Mouse (Mus musculus) cerebellum, adult 8-10 months (tissue): ENCODE measurements around the gene Cdx2.

Experiments used
- DNase-seq: peaks from one replicate; pipeline ENCODE4 v3.0.0; 2022

Gene Cdx2

DNA sequence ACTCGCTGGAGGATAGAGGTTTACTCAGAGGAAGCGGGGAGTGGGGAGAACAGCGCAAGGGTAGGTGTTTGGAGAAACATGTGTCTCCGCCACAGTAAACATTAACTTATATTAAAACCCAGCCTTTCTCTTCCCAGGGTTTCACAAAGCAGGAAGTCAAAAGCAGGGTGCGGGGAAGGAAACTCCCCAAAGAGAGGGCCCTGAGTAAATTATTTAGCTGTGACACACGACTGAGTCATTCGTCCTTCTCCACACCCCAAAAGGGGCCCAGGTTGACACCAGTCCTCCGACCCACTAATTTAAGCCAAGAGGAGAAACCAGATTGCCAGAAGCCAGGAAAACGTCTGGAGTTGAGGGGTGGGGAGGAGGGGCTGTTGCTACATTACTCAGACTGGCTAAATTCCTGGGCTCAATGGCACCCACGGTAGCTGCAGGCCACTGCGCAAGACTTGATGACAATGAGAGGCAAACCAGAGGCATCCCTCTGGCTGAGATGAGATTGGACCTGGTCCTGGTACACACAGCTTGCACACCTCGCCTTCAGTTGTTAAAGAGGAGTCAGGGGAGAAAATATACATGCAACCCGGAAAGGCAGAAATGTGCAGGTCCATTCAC, 14.5 kb downstream of the Cdx2 start:
- no peak for DNase-seq

GRCm38 (mm10) chr5:147291764-147292505, 15.1 kb downstream of the Cdx2 start:
- no peak for DNase-seq

DNA sequence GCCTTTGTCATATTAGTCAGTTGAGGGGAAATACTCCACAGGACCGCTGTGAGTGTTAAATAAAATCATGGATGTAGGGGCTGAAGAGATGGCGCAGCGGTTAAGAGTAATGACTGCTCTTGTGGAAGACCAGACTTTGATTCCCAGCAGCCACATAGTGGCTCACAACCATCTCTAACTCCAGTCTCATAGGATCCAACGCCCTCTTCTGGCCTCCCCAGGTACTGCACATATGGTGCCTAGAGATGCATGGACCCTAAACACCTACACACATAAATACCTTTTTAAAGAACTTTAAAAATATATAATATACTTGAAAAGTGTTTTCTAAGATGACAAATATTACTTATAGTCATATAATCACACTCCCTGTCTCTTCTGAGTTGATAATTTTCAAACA, 22.7 kb downstream of the Cdx2 start:
- no peak for DNase-seq

DNA sequence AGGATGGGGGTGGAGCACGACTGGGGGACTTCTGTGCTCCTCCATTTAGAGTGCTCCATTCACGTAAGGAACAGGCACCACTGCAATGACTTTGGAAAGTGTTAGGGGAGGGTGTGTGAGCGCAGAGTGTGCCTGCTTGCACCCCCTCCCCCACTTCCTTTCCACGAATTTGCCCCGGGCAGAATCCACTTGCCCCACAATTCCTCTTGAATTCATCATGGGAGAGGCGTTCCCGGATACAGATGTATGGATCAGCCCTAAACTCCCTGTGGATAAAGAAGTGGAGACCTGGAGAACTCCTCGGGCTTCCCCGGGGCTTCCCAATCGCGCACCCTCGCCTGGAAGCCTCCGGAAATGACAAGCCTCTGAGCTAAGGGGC, 29.5 kb downstream of the Cdx2 start:
- DNase-seq: no peak

DNA sequence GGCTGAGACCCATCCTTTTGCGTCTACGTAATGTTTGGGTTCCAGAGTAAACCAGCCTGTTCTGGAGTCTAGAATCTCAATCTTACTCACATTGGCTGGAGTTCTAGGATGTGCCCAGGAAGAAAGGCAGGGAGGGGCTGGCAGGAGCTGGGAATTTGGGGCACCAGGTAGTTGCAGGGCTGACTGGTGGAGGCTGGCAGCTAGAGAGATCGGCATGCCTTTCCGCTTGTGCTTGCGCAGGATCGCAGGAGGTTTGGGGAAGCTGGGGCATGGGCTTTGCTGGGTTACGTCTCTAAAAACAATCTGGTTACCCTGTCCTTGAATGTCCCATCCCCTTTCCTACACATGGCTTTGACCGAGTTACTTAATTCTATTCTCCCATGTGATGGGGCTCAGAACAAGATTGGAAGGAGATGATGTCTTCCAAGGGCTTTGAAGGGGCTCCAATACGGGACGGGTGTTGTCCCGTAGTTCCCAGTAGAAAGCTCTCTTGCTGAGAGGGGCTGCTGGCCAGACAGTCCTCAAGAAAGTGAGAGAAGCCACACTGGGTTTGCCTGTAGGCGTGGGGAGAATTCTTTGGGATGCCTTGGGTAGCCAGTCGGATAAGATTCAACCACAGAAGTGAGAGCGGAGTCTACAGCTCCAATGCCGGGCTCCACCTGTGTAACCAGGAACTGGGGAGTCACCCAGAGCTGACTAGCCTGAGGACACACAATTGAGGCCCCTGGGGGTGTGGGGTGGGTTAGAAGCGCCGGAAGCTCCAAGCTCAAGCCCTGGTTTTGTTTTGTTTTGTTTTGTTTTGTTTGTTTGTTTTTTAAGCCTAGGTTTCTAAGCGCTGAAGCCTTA, 30.1 kb downstream of the Cdx2 start:
- DNase-seq: no peak

DNA sequence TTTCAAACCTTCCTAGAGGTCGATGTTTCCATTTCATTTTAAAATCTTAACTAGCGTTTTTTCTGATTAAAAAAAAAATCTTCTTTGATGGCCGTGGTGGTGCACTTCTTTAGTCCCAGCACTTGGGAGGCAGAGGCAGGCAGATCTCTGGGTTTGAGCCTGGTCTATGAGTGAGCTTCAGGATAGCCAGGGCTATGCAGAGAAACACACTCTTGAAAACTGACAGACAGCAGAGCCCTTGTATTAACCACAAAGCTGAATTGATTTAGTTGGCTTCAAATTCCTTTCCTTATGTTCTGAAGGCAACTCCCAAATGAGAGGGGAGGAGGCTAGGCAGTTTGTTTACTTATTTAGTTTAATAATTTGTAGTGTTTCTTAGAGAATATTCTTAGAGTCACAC, 31.3 kb downstream of the Cdx2 start:
- DNase-seq: no peak

DNA sequence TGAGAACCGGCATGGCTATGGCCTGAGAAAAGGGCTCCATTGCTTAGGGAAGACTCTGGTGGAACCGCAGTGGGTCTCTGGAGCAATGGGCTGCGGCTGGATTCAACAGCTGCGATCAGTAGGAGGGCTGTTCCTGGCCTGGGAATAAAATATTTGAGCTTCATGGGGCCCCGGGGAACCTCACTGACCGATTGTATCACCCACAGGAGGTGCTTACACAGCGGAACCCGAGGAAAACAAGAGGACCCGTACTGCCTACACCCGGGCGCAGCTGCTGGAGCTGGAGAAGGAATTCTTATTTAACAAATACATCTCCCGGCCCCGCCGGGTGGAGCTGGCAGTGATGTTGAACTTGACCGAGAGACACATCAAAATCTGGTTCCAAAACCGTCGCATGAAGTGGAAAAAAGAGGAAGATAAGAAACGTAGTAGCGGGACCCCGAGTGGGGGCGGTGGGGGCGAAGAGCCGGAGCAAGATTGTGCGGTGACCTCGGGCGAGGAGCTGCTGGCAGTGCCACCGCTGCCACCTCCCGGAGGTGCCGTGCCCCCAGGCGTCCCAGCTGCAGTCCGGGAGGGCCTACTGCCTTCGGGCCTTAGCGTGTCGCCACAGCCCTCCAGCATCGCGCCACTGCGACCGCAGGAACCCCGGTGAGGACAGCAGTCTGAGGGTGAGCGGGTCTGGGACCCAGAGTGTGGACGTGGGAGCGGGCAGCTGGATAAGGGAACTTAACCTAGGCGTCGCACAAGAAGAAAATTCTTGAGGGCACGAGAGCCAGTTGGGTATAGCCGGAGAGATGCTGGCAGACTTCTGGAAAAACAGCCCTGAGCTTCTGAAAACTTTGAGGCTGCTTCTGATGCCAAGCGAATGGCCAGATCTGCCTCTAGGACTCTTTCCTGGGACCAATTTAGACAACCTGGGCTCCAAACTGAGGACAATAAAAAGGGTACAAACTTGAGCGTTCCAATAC, 32.6 kb downstream of the Cdx2 start:
- DNase-seq: no peak

DNA sequence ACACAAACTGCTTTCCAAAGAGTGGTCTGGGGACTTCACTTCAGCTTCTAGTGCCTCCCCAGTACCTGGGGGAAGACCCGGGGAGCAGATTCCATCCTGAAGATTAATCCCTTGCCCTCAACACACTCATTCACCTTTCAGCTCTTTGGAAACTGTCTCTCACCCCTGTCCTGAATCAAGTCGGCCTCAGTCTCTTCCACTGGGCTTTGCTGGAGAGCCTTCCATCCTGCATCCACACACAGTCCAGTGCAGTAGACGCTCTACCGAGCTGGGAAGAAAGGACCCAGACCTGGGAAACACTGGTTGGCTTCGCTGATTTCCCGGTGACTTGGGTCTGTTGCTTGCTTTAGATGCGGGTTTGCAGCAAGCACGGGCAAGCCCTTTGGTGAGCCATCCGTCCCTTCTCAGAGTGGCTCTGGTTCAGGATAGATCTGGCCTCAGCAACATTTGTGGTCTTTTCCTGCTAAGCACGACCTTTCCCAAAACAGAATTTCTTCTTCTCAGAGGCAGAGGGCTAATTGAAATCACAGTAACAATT, 34.2 kb downstream of the Cdx2 start:
- DNase-seq: no peak

GRCm38 (mm10) chr5:147272046-147272807, 34.8 kb downstream of the Cdx2 start:
- no peak for DNase-seq

- no peak for DNase-seq
Measured at GRCm38 (mm10) chr5:147270673-147271655, 36.1 kb downstream of the Cdx2 start.

DNA sequence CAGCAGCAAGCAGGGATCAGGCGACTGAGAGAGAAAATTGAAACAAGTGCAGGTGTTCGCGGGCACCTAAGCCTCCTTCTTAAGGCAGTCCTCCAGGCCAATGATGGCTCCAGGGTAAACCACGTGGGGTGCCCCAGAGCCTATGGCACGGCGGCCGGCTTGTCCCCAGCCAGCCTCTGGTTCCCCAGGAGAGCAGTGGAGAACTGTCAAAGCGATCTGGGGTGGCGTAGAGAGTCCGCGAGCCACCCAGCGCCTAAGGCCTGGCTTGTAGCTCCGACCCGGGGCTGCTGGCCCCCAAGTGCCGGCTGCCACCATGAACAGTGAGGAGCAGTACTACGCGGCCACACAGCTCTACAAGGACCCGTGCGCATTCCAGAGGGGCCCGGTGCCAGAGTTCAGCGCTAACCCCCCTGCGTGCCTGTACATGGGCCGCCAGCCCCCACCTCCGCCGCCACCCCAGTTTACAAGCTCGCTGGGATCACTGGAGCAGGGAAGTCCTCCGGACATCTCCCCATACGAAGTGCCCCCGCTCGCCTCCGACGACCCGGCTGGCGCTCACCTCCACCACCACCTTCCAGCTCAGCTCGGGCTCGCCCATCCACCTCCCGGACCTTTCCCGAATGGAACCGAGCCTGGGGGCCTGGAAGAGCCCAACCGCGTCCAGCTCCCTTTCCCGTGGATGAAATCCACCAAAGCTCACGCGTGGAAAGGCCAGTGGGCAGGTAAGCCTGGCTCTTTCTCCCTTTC, 37.0 kb downstream of the Cdx2 start, which contains the start of gene Pdx1:
TSS of gene Pdx1 (plus strand) at position 34 of the 747 bp plus-strand sequence.
- DNase-seq: no peak

GRCm38 (mm10) chr5:147269371-147269770, 37.7 kb downstream of the Cdx2 start:
- no peak for DNase-seq

GRCm38 (mm10) chr5:147268728-147269127, 38.3 kb downstream of the Cdx2 start:
- no peak for DNase-seq

GRCm38 (mm10) chr5:147267434-147267833, 39.6 kb downstream of the Cdx2 start:
- DNase-seq: no peak

DNA sequence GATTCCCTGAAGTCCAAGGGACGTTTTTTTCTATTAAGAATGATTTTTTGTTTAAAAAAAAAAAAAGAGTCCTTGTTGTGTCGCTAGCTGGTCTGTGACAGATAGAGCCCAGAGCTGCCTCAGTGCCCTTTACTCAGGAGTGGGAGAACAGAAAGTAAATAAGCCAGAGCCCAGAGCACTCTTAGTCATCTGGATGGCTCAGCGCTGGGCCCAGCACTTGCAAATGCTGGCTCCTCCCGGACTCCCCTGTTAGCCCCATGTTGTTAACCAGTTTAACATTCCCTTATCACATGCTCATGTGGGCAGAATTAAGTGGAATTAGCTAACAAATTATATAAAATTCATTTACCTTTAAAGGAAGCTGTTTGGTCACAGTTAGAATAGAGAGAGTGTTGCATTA, 43.1 kb downstream of the Cdx2 start:
- no peak for DNase-seq

GRCm38 (mm10) chr5:147261899-147262541, 45.0 kb downstream of the Cdx2 start:
- DNase-seq: no peak

GRCm38 (mm10) chr5:147260778-147261177, 46.3 kb downstream of the Cdx2 start:
- no peak for DNase-seq

- DNase-seq: no peak
Measured at GRCm38 (mm10) chr5:147260189-147260588, 46.9 kb downstream of the Cdx2 start.
